Mouse (Mus musculus): ENCODE measurements around the gene Zbtb39.

- no peak for TF ChIP-seq CTCF (IDR thresholded peaks at IDR 0.05; ENCODE audit: control insufficient read depth, insufficient read depth, insufficient read length)
- TF ChIP-seq MAX (IDR thresholded peaks at IDR 0.05): no peak
- TF ChIP-seq MYOG (IDR thresholded peaks at IDR 0.05; ENCODE audit: control insufficient read depth, extremely low read depth, insufficient read length): no peak
- no peak for TF ChIP-seq USF1 (IDR thresholded peaks at IDR 0.05; ENCODE audit: low read depth)
- TF ChIP-seq MYOD1 (IDR thresholded peaks at IDR 0.05; ENCODE audit: control insufficient read depth, insufficient read length, low read depth): no peak
- no peak for TF ChIP-seq CEBPB (IDR thresholded peaks at IDR 0.05; ENCODE audit: low read depth)
Measured at GRCm38 (mm10) chr10:127691053-127691452, 48.3 kb upstream of the Zbtb39 start.

Data from C2C12 (cell line).